8 mouse cellular contexts compared by ENCODE assay signal in the genomic region with DNA sequence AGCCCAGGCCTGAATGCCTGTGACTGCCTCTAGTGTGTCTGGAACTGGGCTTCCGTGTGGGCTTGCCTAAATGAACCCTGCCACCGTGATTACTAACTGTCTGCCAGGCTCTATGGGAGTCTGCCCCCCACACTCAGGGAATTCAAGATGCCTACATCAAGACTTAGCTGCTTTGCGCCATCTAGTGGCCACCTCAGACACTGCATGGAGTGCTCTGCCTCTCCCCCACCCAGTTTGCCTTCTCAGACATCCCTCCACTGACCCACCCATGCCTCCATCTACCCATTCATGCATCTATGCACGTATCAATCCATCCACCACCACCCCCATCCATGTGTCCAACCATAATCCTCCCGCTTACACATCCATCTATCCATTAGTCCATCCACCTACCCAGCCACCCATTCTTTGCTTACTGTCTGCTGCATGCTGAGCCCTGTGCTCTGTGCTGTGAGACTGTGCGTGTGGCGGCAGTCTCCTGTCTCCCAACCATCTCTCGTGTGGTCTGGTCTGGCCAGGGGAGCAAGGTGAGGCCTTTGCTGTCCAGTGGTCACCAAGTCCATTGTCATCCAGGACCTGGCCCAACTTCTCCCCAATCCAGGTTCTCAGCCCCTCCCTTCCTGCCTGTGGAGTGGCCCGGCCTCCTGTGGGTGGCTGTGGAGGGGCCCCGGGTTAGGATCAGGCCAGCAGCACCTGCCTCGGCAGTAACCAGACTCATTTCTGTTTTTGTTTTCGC. TPM values are rescaled to one million over a fixed set of nuclear protein-coding genes. Genes with fewer than 3 reads are reported as not detected.
DNase-seq lines count a peak whose midpoint lies in the region; ATAC-seq lines count a peak whose summit lies in the region.

No protein-coding gene starts in this region.

- DNase-seq in intestine, embryonic 14.5 days (ENCODE audit: low spot score) = peak; percentile 93
- peak; percentile 86 to 91 for DNase-seq in cerebellum, postnatal 14 days
- DNase-seq in frontal cortex, postnatal 14 days (ENCODE audit: low spot score in 2 of 2) = peak; percentile 73 to 76
- DNase-seq in left cerebral cortex, adult 8-10 months (ENCODE audit: low spot score in 2 of 2) = peak; percentile 75 to 81
- peak; percentile 91 for DNase-seq in right cerebral cortex, postnatal 4 days

- H3K36me3 ChIP-seq in intestine, embryonic 14.5 days (ENCODE audit: control insufficient read depth, insufficient read depth, low read length) = no peaks in the 10 kb centered on the region
- no peaks in the 10 kb centered on the region for H3K36me3 ChIP-seq in intestine, embryonic 16.5 days (ENCODE audit: control insufficient read depth, insufficient read depth, low read length)
- 0 out of 2 replicates have a peak, but pooled peaks cover 7% of the 10 kb centered on the region for H3K36me3 ChIP-seq in hindbrain, embryonic 16.5 days (ENCODE audit: control insufficient read depth, insufficient read depth, low read length)

- H3K27me3 ChIP-seq in intestine, embryonic 14.5 days (replicated peaks; ENCODE audit: control insufficient read depth, insufficient read depth, low read length) = peaks cover 9% of the 10 kb centered on the region
- H3K27me3 ChIP-seq in intestine, embryonic 16.5 days (replicated peaks; ENCODE audit: control insufficient read depth, insufficient read depth, low read length) = peaks cover 8% of the 10 kb centered on the region
- peaks cover 4% of the 10 kb centered on the region for H3K27me3 ChIP-seq in hindbrain, embryonic 16.5 days (replicated peaks; ENCODE audit: control insufficient read depth, insufficient read depth, low read length)

- peaks cover 13% of the 10 kb centered on the region for H3K4me1 ChIP-seq in intestine, embryonic 14.5 days (replicated peaks; ENCODE audit: control insufficient read depth, insufficient read depth, low read length)
- H3K4me1 ChIP-seq in intestine, embryonic 16.5 days (ENCODE audit: control insufficient read depth, insufficient read depth, low read length) = peaks cover 23% of the 10 kb centered on the region
- H3K4me1 ChIP-seq in hindbrain, embryonic 16.5 days (ENCODE audit: control insufficient read depth, insufficient read depth, low read depth, low read length) = peaks cover 15% of the 10 kb centered on the region

- H3K4me3 ChIP-seq in intestine, embryonic 14.5 days (ENCODE audit: low read depth, low read length) = no peak overlapping the region
- no peak overlapping the region for H3K4me3 ChIP-seq in intestine, embryonic 16.5 days (ENCODE audit: low read length)
- no peak overlapping the region for H3K4me3 ChIP-seq in hindbrain, embryonic 16.5 days (ENCODE audit: low read length)

- WGBS in intestine, embryonic 14.5 days = 31% methylated on average over 12 of the region's 12 CpGs
- 29% methylated on average over 12 of the region's 12 CpGs for WGBS in intestine, embryonic 16.5 days
- 29% methylated on average over 12 of the region's 12 CpGs for WGBS in hindbrain, embryonic 16.5 days

- H3K9me3 ChIP-seq in intestine, embryonic 14.5 days (ENCODE audit: control insufficient read depth, low read length) = no peaks in the 10 kb centered on the region
- H3K9me3 ChIP-seq in intestine, embryonic 16.5 days (ENCODE audit: control insufficient read depth, low read length) = no peaks in the 10 kb centered on the region
- no peaks in the 10 kb centered on the region for H3K9me3 ChIP-seq in hindbrain, embryonic 16.5 days (ENCODE audit: control insufficient read depth, low read length)

- H3K27ac ChIP-seq in intestine, embryonic 14.5 days (ENCODE audit: low read depth) = no peak overlapping the region
- H3K27ac ChIP-seq in intestine, embryonic 16.5 days (ENCODE audit: low read length) = no peak overlapping the region
- no peak overlapping the region for H3K27ac ChIP-seq in hindbrain, embryonic 16.5 days (ENCODE audit: low read depth, low read length)

- no peak overlapping the region for H3K9ac ChIP-seq in intestine, embryonic 14.5 days (ENCODE audit: low read length)
- no peak overlapping the region for H3K9ac ChIP-seq in intestine, embryonic 16.5 days (ENCODE audit: low read depth, low read length)
- H3K9ac ChIP-seq in hindbrain, embryonic 16.5 days (ENCODE audit: low read depth, low read length) = no peak overlapping the region

- no peak overlapping the region for H3K4me2 ChIP-seq in intestine, embryonic 14.5 days (ENCODE audit: low read length)
- no peak overlapping the region for H3K4me2 ChIP-seq in intestine, embryonic 16.5 days (ENCODE audit: low read depth, low read length)
- no peak overlapping the region for H3K4me2 ChIP-seq in hindbrain, embryonic 16.5 days (ENCODE audit: low read length)

- no peak for ATAC-seq in intestine, embryonic 14.5 days (replicated peaks; ENCODE audit: low FRiP score, low TSS enrichment, low read depth)
- ATAC-seq in intestine, embryonic 16.5 days = no peak
- peak; percentile 18 for ATAC-seq in hindbrain, embryonic 16.5 days
- peak; percentile 39; the same call in 1 of the 2 replicates for ATAC-seq in megakaryocyte-erythroid progenitor cell, adult 5-6 weeks (replicated peaks; ENCODE audit: low FRiP score, low TSS enrichment, poor library complexity, severe bottlenecking)

RNA-seq across cellular contexts. Expression of gene Rap1gap, which starts 58.3 kb away (rescaled TPM):
- polyA plus RNA-seq in intestine, embryonic 14.5 days (2014; fragmentation: Nextera tagmentation; extraction: Ambion mirVana) = 11.2 and 15.6 TPM in 2 replicates
- 26.9 and 30.9 TPM in 2 replicates for polyA plus RNA-seq in intestine, embryonic 16.5 days (2015; fragmentation: Nextera tagmentation; extraction: Ambion mirVana)
- 119 and 120 TPM in 2 replicates for polyA plus RNA-seq in hindbrain, embryonic 16.5 days (2015; fragmentation: Nextera tagmentation; extraction: Ambion mirVana)
- total RNA-seq in left cerebral cortex, adult 8-10 months (2022) = 100 to 1,000 TPM; 338 to 399 (median 364) TPM
- total RNA-seq in megakaryocyte-erythroid progenitor cell, adult 5-6 weeks (2014; fragmentation: Nextera tagmentation) = 0.45 and 2.3 TPM in 2 replicates
- total RNA-seq in megakaryocyte-erythroid progenitor cell, adult 5-6 weeks (2017) = 0.57 TPM in 1 of 2 replicates, not detected in the other

Comparison
In these comparisons a context has a peak if more than half of its experiments do, and no peak if none do; other contexts are left out.
1. ATAC-seq: peak in hindbrain, embryonic 16.5 days (single experiment) and megakaryocyte-erythroid progenitor cell, adult 5-6 weeks (single experiment); none in intestine, embryonic 14.5 days (single experiment) and intestine, embryonic 16.5 days (single experiment).
2. Peak in every context shown above with its lines, with median percentiles within 50 percentile points of each other: DNase-seq.